Mouse (Mus musculus) cerebellum, postnatal 14 days (tissue): ENCODE measurements around the gene Gm10272.
A peak's percentile ranks its signal among the peaks of the same experiment; 100 is the strongest.
"Not testable (repeated sequence)": the region's sequence is repeated elsewhere in the genome, so short reads cannot be mapped to it uniquely, and the experiment has no call there.

Source experiments
- DNase-seq, 2 experiments: peaks; one replicate each; pipeline ENCODE4 v3.0.0; 2021; ENCODE audit warnings: mixed read lengths in 2 of 2

The Gm10272 gene

DNA sequence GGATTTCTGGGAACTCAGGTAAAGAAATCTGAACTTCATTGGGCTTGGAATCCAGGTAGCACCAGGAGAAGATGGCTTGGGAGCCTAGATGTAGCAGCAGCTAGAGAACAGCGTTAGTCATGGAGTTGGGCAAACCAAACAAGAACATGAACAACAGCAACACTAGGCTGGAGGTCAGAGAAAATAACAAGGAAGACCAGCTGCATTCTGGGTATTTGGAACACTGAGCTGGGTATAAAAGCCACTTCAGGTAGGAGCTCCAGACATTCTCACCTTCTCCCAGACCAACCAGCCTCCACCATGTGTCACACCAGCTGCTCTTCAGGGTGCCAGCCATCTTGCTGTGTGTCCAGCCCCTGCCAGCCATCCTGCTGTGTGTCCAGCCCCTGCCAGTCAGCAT, at the start of gene Gm10272:
TSS of gene Gm10272 (plus strand) at position 301 of the 400 bp plus-strand sequence.
- no peak for DNase-seq

DNA sequence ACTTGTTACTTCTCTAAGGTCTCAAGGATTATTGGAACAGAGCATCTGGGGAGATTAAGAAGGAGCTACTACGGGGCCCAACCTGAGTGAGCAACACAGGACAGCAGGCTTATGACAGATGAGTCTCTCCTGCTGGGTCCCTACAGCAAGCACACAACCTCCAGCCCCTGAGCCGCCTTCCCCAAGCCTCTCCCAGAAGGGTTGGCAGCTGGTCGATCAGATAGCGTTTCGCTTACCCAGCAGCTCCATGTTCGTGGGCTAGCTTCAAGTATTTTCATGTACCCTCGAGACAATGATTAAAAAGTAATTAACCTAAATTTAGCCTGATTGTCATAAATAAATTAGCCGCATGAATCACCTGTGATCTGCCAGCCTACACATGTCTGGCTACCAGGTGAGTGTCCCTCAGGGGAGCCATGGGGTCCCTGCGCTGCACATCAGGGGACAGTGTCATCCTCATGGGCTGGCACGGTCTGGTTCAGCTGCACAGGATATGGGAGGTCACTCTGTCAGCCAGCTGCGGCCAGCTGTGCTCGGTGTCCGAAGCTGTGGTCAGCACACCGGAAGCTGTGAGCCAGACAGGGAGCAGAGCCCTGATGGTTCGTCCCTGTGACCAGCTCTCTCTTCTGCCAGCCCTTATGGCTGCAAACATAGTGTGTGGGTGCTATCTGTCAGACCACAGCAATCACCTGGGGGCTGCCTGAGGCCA, 48.0 kb upstream of the Gm10272 start:
- no peak for DNase-seq

DNA sequence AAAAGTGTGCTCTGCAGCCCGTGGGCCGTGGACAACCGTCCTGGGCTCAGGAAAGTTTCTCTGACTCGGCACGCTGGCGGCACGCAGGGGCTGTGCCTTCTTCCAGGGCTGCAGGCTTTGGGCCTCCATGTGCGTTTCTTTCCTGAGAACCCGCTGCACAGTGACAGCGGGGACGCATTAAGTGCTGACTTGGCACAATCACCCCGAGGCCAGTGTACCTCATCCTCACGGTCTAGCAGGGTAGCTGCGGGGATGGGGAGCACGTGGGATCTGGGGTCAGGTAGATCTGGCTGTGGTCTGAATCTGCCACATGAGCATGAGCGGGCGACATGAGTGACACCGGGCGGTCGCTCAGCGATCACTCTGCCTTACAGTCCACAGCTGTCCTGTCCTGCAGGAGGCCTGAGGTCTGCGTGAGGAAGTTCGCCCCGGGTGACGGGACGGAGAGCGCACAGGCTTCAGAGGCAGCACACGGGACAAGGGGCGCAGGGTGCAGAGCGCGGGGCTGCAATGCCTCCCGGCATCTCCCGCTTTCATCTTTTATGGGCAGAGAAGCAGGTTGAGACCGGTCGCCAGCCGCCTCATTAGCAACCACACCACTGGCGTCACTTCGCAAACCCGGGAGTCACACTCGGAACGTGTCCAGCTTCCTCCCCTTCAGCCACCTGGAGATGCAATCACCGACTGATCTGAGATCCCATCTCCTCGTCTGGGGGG, 42.3 kb upstream of the Gm10272 start:
- DNase-seq: no peak

- DNase-seq: peak; percentile 50 to 67
These were observed 40.1 kb upstream of the Gm10272 start for GRCm38 (mm10) chr10:77666342-77666741.

DNA sequence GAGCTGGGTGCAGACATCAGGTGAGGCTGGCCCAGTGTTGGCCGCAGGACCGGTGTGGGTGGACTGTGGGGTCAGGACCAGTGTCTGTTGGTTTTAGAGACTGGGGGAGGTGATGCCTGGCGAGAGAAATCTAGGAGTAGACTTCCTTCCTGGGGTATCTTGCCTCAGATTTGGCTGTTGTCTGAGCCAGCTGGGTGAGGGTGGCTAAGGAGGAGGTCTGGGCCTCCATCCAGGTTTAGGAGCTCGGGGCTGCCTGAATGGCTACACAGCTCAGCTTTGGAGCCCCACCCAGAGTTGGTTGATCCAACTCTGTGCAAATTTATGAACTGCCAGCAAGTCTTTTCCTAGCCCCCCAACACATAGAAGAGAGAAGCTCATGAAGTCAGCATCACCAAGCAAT, 39.0 kb upstream of the Gm10272 start:
- DNase-seq: no peak

DNA sequence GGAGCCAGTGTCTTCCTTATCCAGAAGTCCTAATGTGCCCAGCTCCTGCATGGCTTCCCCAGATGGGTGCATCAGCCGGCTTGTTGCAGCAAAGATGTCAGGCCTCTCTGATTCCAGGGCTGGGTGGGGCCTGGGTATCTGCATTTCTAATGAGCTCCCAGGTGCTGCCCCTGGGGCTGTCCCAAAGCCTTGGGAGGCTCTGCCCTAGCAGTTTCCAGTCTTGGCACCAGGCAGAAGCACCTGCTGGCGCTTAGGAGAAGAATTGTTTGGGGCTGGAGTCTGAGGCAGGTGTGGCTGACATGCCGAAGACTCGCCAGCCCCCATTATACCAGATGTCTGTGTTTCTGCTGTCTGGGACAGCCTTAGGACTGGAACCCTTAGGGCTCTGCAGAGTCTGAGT, 35.7 kb upstream of the Gm10272 start:
- no peak for DNase-seq

GRCm38 (mm10) chr10:77671519-77671918, 34.9 kb upstream of the Gm10272 start:
- DNase-seq: no peak

GRCm38 (mm10) chr10:77673765-77674164, 32.7 kb upstream of the Gm10272 start:
- no peak for DNase-seq

DNA sequence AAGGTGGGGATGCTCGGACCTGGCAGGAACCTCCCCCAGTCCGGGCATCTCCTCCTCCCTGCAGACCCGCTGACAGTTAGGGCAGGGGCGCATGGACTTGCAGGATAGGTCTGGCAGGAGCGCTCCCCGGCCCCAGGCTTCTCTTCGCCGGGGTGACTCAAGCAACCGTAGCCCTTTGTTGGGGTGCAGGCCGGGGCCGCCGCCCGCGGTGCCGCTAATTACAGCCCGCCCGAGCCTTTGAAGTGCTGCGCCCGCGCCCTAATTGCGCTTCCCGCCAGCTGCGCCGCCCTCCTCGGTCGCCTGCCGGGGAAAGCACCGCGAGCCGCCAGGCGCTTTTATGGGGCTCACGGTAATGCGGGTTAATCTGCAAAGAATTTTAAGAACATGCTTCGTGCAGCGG, 28.9 kb upstream of the Gm10272 start:
- DNase-seq: no peak

GRCm38 (mm10) chr10:77682994-77683393, 23.4 kb upstream of the Gm10272 start:
- no peak for DNase-seq

- DNase-seq: no peak
These were observed 22.2 kb upstream of the Gm10272 start for GRCm38 (mm10) chr10:77684181-77684580.

DNA sequence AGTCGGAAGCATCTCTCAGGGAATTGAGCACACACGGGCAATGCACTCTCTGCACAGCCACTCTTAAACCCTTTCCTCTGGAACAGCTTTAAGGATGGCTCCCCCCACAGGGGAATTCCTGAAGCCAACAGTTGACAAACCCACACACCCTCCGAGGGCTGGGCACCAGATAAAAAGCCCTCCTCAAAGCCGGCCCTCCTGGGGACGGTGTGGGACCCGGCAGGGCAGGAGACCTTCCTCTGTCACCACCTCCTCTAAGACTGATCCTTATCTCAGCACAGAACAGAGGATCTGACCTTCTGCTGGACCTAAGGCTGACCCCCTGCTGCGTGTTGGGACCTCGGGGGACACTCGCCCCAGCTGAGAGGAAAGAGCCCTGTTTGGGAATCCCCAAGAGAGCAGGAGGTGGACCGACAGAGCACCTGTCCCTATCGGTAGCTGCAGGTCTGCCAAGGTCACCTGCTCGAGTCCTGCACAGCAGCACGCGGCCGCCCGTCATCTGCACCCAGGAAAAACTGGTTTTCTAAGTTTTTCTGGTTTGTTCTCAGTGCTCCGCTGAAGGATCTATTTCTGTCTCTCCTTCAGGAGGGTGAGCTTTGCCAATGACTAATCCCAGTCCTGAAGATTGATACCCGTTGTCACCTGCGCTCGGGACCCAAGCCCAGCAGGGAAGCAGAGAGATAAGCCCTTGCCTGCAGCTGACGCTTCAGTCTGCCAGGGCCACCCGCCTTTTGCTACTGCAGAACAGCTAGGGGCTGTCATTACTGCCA, 20.3 kb upstream of the Gm10272 start, which contains the start of gene Tspear:
TSS of gene Tspear (plus strand) at position 675 of the 770 bp plus-strand sequence.
- DNase-seq: no peak

DNA sequence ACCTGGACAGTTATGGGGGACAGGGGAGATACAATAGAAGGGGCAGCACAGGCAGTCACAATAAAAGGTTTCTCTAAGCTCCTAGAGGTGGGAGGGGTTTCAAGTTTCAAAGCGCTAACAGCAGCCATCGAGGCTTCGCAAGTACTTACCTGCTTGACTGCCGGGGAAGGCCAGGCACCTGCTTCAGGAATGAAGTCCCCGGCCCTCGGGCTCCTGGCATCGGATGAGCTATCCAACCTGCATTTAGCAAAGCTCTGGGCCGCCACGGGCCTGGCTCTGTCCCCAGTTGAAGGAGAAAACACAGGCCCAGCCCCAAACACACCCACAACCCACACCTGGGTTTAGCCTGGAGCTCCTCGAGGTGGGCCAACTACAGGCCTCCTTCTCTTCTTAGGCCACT, 19.4 kb upstream of the Gm10272 start:
- DNase-seq: no peak

DNA sequence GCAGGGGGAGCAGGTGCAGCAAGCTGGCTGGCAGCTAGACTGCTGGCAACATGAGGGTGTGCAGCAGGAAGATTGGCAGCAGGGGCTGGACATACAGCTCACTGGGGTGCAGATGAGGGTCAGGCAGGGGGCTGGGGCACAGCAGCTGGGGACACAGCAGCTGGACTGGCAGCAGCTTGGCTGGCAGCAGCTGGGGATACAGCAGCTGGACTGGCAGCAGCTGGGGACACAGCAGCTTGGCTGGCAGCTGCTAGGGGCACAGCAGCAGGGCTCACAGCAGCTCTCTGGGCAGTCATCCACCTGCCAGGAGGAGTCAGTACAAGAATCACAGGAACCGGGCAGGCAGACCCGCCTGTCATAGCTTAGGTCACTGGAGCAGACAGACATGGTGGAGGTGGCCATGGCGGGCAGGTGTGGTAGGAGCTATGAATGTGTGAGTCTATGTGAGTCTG, 16.0 kb upstream of the Gm10272 start, which contains the start of gene Gm19402:
TSS of gene Gm19402 (minus strand) at position 402 of the 452 bp plus-strand sequence.
- DNase-seq: not testable (repeated sequence)

DNA sequence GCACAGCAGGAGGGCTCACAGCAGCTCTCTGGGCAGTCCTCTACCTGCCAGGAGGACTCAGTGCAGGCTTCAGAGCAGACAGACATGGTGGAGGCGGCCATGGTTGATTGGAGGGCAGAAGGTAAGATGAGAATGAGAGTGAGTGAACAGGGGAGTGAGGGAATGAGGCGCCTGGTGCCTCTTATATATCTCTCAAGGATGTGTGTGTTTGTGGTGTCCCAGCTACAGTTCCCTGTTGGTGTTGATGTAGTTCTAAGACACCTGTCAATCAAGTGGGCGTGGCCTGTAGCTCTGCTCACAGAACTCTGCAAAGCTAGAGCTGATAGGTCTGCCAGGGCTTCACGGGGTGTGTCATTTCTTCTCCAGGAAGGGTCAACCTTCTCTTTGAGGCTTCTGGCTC, 9.3 kb upstream of the Gm10272 start, which contains the start of gene Gm9508:
TSS of gene Gm9508 (minus strand) at position 101 of the 400 bp plus-strand sequence.
- no peak for DNase-seq

DNA sequence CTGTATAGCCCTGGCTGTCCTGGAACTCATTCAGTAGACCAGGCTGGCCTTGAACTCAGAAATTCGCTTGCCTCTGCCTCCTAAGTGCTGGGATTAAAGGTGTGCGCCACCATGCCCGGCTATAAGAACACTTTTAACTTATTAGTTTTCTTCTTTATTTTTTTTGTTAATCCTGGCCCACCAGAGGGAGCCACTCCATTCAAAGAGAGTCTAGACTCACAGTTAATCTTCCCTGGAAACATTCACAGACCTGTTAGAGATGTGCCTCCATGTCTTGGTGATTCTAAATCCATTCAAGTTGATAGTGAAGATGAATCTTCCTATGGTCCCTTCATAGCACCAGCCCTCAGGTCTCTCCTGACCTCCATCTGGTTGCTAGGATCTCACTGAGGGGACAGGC, 3.4 kb downstream of the Gm10272 start:
- DNase-seq: no peak

DNA sequence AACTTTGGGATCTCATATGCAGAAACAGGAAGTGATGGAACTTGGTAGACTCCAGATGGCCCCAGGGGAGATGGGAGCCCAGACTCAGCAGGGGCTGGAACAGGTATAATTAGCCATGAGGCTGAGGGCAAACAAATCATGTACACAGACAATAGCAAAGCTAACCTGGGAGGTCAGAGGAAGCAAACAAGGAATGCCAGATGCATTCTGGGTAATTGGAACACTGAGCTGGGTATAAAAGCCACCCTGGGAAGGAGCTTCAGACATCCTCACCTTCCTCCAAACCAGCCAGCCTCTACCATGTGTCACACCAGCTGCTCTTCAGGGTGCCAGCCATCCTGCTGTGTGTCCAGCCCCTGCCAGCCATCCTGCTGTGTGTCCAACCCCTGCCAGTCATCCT, 4.7 kb downstream of the Gm10272 start, which contains the start of gene Gm10024:
TSS of gene Gm10024 (plus strand) at position 301 of the 400 bp plus-strand sequence.
- DNase-seq: not testable (repeated sequence)

GRCm38 (mm10) chr10:77713734-77714133, 7.3 kb downstream of the Gm10272 start:
- DNase-seq: no peak

DNA sequence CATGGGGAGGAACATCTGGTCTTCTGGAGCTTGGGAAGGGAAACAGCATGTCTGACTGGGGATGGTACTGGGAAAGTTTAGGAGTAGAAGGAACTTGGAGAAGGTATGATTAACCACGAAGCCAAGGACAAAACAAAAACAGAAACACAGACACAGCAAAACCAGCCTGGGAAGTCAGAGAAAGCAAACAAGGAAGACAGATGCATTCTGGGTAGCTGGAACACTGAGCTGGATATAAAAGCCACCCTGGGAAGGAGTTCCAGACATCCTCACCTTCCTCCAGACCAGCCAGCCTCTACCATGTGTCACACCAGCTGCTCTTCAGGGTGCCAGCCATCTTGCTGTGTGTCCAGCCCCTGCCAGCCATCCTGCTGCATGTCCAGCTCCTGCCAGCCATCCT, 9.1 kb downstream of the Gm10272 start, which contains the start of gene Gm10142:
TSS of gene Gm10142 (plus strand) at position 301 of the 400 bp plus-strand sequence.
- no peak for DNase-seq

GRCm38 (mm10) chr10:77720299-77720698, 13.9 kb downstream of the Gm10272 start, which contains the start of gene Krtap12-1:
Krtap12-1 (plus strand) TSS chr10:77720599.
- DNase-seq: not testable (repeated sequence)

DNA sequence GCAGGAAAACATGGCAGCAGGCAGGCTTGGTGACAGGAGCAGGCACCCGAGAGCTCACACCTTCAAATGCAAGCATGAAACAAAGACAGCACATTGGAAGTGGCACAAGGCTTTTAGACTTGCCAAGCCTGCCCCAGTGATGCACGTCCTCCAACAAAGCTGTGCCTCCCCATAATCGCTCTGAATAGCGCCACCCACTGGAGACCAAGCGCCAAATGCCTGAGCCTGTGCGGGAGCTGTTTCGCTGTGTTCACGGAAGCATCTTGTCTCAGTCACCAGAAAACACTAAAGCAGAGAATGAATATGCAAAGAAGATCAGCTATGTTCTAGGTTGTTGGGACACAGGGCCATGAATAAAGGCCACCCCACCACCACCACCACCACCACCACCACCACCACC, 18.4 kb downstream of the Gm10272 start:
- no peak for DNase-seq

- peak; percentile 10 to 28 for DNase-seq
These were observed 19.8 kb downstream of the Gm10272 start, which contains the start of gene Gm10100 for GRCm38 (mm10) chr10:77726186-77726585. Gm10100 (plus strand) TSS chr10:77726486.

DNA sequence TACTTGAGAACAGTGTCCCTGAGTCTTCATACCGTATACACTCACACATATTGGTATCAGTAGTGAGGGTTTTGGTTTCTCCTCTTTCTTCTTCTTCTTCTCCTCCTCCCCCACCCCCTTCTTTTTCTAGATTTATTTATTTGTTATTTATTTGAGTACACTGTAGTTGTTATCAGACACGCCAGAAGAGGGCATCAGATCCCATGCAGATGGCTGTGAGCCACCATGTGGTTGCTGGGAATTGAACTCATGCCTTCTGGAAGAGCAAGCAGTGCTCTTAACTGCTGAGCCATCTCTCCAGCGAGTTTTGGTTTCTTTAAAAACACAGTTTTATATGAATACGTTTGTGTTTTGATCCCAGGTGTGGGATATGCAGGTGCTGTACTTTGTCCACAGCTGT, 21.9 kb downstream of the Gm10272 start:
- DNase-seq: peak in 1 of 2 experiments; percentile 21
